Mouse (Mus musculus) embryonic facial prominence, embryonic 15.5 days (tissue): ENCODE data around the gene Ppcs. TPM values are rescaled to one million over a fixed set of nuclear protein-coding genes. Genes with fewer than 3 reads are reported as not detected.

Source experiments
- ATAC-seq: fragments of 200-750 bp; cut with Nextera tagmentation; 2 replicates; pipeline ENCODE4 v1.8.0; 2017; ENCODE audit warnings: low read depth, moderate TSS enrichment; ENCODE audit not compliant: insufficient number of reproducible peaks, low FRiP score, low TSS enrichment
- H3K27ac ChIP-seq: fragments of 300-500 bp; sonication (generic); replicated peaks from 2 replicates; pipeline ENCODE4 v1.5.1; 2015; ENCODE audit warnings: mild to moderate bottlenecking, inconsistent platforms
- H3K27me3 ChIP-seq: fragments of 300-500 bp; sonication (generic); 2 replicates; pipeline ENCODE4 v1.6.1; 2015; ENCODE audit warnings: inconsistent platforms
- H3K36me3 ChIP-seq: fragments of 300-500 bp; sonication (generic); 2 replicates; pipeline ENCODE4 v1.6.1; 2015; ENCODE audit warnings: mild to moderate bottlenecking, inconsistent platforms
- H3K4me1 ChIP-seq: fragments of 300-500 bp; sonication (generic); 2 replicates; pipeline ENCODE4 v1.6.1; 2015; ENCODE audit warnings: inconsistent platforms
- H3K4me2 ChIP-seq: fragments of 300-500 bp; sonication (generic); replicated peaks from 2 replicates; pipeline ENCODE4 v1.6.1; 2015; ENCODE audit warnings: mild to moderate bottlenecking, inconsistent platforms
- H3K4me3 ChIP-seq: fragments of 300-500 bp; sonication (generic); replicated peaks from 2 replicates; pipeline ENCODE4 v1.5.1; 2015; ENCODE audit warnings: mild to moderate bottlenecking, inconsistent platforms
- H3K9ac ChIP-seq: fragments of 300-500 bp; sonication (generic); 2 replicates; pipeline ENCODE4 v1.6.1; 2015; ENCODE audit warnings: inconsistent platforms
- H3K9me3 ChIP-seq: fragments of 300-500 bp; sonication (generic); replicated peaks from 2 replicates; pipeline ENCODE4 v1.6.1; 2016; ENCODE audit warnings: inconsistent platforms
- WGBS: fragments of 180-500 bp; shearing (Covaris S2); methylation state at CpG from one replicate; pipeline ENCODE4 v1.1.7; 2015; 5-methylcytosine and 5-hydroxymethylcytosine counted together
- polyA plus RNA-seq: library from polyadenylated mRNA; unstranded; fragments of >200 nt; fragmentation: Nextera tagmentation; extraction: Ambion mirVana; gene quantifications from 2 replicates; pipeline ENCODE4 v1.2.1, GENCODE M21; 2015

The Ppcs gene
- polyA plus RNA-seq, 1 experiment from 2014 or later: 26.8 TPM

GRCm38 (mm10) chr4:119369460-119369859 is 52.8 kb downstream of the Ppcs start:
- Histone ChIP-seq H3K4me3 (no peak overlapping the region), H3K27ac (no peak overlapping the region), H3K9ac (no peak overlapping the region), H3K9me3 (no peaks in the 10 kb centered on the region), H3K4me2 (no peak overlapping the region), H3K4me1 (no peaks in the 10 kb centered on the region), H3K36me3 (no peaks in the 10 kb centered on the region), H3K27me3 (no peaks in the 10 kb centered on the region)
- WGBS: 88% methylated on average over 6 of the region's 6 CpGs
- ATAC-seq: no peak

Other genes starting within 250 kb of the Ppcs start
- gene Zfp691, start 248.2 kb downstream of the Ppcs start, polyA plus RNA-seq: 8.1 and 8.3 TPM in 2 replicates
- gene Ermap, start 232.4 kb downstream of the Ppcs start, polyA plus RNA-seq: 1.5 and 1.7 TPM in 2 replicates
- gene Svbp, start 227.1 kb downstream of the Ppcs start, polyA plus RNA-seq: 213 and 230 TPM in 2 replicates
- 0.12 and 0.13 TPM in 2 replicates for gene Tmem269, start 204.2 kb downstream of the Ppcs start, polyA plus RNA-seq
- 32.0 and 35.5 TPM in 2 replicates for gene AU022252, start 189.7 kb downstream of the Ppcs start, polyA plus RNA-seq
- 80.0 and 82.7 TPM in 2 replicates for gene P3h1, start 189.5 kb downstream of the Ppcs start, polyA plus RNA-seq
- gene Cldn19, start 167.0 kb downstream of the Ppcs start, polyA plus RNA-seq: 0.05 and 0.20 TPM in 2 replicates
- gene Ybx1, start 127.8 kb downstream of the Ppcs start, polyA plus RNA-seq: 577 and 601 TPM in 2 replicates
- 76.8 and 84.3 TPM in 2 replicates for gene Ppih, start 101.9 kb downstream of the Ppcs start, polyA plus RNA-seq
- 8.7 and 10.5 TPM in 2 replicates for gene Ccdc30, start 6.9 kb downstream of the Ppcs start, polyA plus RNA-seq
- gene Zmynd12, start 394 bp upstream of the Ppcs start, polyA plus RNA-seq: 1.8 and 2.1 TPM in 2 replicates
- 0.45 and 0.50 TPM in 2 replicates for gene Rimkla, start 70.2 kb upstream of the Ppcs start, polyA plus RNA-seq
- 24.3 and 26.1 TPM in 2 replicates for gene Foxj3, start 114.6 kb upstream of the Ppcs start, polyA plus RNA-seq
- gene Frg2f1, start 117.1 kb upstream of the Ppcs start, polyA plus RNA-seq: 6.0 and 6.3 TPM in 2 replicates
- not detected in 2 replicates for gene Guca2a, start 215.3 kb upstream of the Ppcs start, polyA plus RNA-seq
- not detected in 2 replicates for gene Guca2b, start 236.5 kb upstream of the Ppcs start, polyA plus RNA-seq